Mouse (Mus musculus) kidney, adult 2 months (tissue): ENCODE results near the gene Tmem191c. TPM values are rescaled to one million over a fixed set of nuclear protein-coding genes. Genes with fewer than 3 reads are reported as not detected.

Source experiments
- DNase-seq: peaks from one replicate; pipeline ENCODE4 v3.0.0; 2021
- H3K27ac ChIP-seq: fragments of 200-500 bp; 2 replicates; pipeline ENCODE4 v1.5.1; 2012; ENCODE audit warnings: low read depth, low read length, control low read depth, inconsistent platforms; ENCODE audit not compliant: insufficient read depth
- H3K27me3 ChIP-seq: fragments of 200-500 bp; replicated peaks from 2 replicates; pipeline ENCODE4 v1.6.1; 2012; ENCODE audit warnings: mild to moderate bottlenecking, moderate library complexity, low read length, inconsistent platforms; ENCODE audit not compliant: control insufficient read depth, insufficient read depth
- H3K36me3 ChIP-seq: fragments of 200-500 bp; 2 replicates; pipeline ENCODE4 v1.6.1; 2012; ENCODE audit warnings: mild to moderate bottlenecking, moderate library complexity, low read length, inconsistent platforms; ENCODE audit not compliant: control insufficient read depth, insufficient read depth
- H3K4me1 ChIP-seq: fragments of 200-500 bp; 2 replicates; pipeline ENCODE4 v1.6.1; 2011; ENCODE audit warnings: low read length; ENCODE audit not compliant: control insufficient read depth, insufficient read depth
- H3K4me3 ChIP-seq: fragments of 200-500 bp; 2 replicates; pipeline ENCODE4 v1.5.1; 2011; ENCODE audit warnings: mild to moderate bottlenecking, low read depth, low read length, control low read depth; ENCODE audit not compliant: insufficient read depth
- CTCF ChIP-seq: fragments of 200-500 bp; conservative IDR thresholded peaks from 2 replicates; pipeline ENCODE4 v1.5.1; 2011; ENCODE audit warnings: low read depth, mild to moderate bottlenecking, control low read depth, low read length, moderate library complexity, mixed read lengths; ENCODE audit not compliant: insufficient read depth, insufficient read length
- POLR2A ChIP-seq: fragments of 200-500 bp; IDR thresholded peaks from one replicate; pipeline ENCODE4 v1.6.1; 2011; ENCODE audit warnings: low read depth, low read length, control low read depth
- WGBS: fragments of 180-500 bp; shearing (Covaris S2); methylation state at CpG from one replicate; pipeline ENCODE4 v1.1.7; 2018; 5-methylcytosine and 5-hydroxymethylcytosine counted together
- polyA plus RNA-seq: library from polyadenylated mRNA; depleted of rRNA; stranded (reverse); fragments of >200 nt; gene quantifications from 2 replicates; pipeline ENCODE4 v1.2.3, GENCODE M21; 2012

Tmem191c gene
- polyA plus RNA-seq, 1 experiment = 7.7 TPM

DNA sequence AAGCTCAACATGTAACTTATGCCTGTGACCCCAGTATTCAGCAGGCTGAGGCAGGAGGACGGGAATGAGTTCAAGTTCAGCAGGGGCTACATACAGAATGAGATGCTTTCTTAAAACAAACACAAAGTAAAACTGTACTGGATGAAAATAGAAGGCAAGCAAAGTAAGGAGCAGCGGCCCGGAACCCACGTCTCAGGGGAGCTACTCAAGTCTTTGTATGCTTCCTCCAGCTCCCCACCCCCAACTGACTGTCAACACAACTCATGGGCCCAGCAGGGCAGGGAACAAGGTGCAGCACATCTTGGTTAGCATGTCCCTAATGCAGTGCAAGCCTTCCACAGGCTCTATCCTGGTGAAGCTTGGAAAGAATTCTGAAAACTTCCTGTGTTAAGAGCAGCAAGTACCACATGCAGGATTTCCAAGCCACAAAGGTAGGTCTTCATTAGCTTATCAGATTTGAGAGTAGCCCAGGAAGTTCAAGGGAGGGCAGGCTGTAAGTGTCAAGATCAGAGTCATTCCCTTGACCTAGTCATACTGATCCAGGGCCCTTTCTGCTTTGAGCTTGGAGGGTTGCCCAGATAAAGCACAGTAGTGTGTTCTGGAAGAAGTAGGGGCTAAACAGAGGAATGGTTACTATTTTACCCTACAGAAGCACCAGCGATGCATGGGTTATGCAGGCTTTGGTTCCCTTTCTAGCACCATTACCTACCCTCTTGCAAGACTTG lies 27.8 kb downstream of the Tmem191c start:
- TF ChIP-seq POLR2A = no peak
- no peak for TF ChIP-seq CTCF
- Histone ChIP-seq H3K4me3 (no peak overlapping the region), H3K27me3 (no peaks in the 10 kb centered on the region), H3K36me3 (peaks cover 1% of the 10 kb centered on the region), H3K27ac (no peak overlapping the region), H3K4me1 (no peaks in the 10 kb centered on the region)
- DNase-seq = no peak
- WGBS = 88% methylated on average over 5 of the region's 5 CpGs

DNA sequence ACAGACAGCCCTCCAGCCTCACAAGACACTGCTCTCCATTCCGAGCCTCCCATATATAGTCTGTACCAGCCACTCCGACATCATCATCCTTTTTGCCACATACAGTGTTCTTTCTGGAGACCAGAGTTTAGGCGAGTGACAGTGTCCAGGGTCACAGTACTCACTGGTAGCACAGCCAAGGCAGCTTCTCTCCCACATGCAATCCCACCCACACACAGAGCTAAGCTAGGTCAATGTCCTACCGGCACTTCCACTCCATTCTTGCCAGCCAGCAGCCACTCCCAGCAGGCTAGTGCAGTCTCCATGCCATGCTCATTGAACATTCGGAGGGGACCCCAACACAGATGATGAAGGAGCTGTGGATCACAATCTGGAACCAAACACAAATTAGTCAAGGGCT lies 31.6 kb downstream of the Tmem191c start:
- H3K27ac ChIP-seq = no peak overlapping the region
- peaks cover 5% of the 10 kb centered on the region for H3K36me3 ChIP-seq

DNA sequence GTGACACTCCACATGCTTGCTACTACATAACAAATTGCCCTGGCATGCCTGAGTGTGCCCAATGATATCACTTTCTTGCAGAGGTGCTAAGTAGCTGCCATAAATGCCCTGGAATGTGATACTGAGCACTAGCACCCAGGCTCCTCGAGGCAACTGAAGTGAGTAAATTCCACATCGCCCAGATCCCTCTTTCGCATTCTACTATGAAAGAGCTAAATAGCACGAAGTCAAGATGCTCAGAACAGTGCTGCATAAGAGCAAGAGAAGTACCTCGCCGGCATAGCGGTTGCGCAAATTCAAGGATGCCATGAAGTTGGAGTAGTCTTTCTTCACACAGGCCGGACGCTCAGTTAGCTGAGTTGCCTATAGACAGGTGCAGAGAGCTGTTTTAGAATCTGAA lies 33.2 kb downstream of the Tmem191c start:
- Histone ChIP-seq H3K27ac (no peak overlapping the region), H3K4me1 (no peaks in the 10 kb centered on the region), H3K36me3 (peaks cover 7% of the 10 kb centered on the region), H3K4me3 (no peak overlapping the region), H3K27me3 (no peaks in the 10 kb centered on the region)
- TF ChIP-seq POLR2A = no peak
- no peak for DNase-seq
- 89% methylated on average over 10 of the region's 10 CpGs for WGBS

More for the DNA sequence above, 31.6 kb downstream of the Tmem191c start:
- Histone ChIP-seq H3K4me1 (no peaks in the 10 kb centered on the region), H3K4me3 (no peak overlapping the region), H3K27me3 (no peaks in the 10 kb centered on the region)
- TF ChIP-seq POLR2A (no peak), CTCF (no peak)
- DNase-seq = no peak
- WGBS = 91% methylated on average over 5 of the region's 5 CpGs

DNA sequence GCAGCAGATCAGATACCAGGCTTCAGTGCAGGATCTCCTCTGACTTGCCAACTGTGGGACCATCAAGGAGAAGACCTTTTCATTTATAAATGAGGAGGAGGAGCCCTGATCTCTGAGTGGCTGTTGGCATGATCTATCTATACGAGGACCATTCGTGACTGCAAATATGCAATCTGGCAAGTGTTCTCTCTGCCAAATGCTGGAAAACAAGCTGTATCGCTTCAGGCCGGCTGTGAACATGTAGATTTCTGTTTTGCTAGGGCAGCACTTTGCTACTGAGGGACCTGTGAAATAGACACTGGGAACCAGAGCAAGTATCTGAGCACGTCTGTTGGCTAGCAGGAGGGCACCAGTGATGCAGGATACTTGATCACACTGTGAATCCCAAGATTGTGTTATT lies 36.7 kb downstream of the Tmem191c start:
- WGBS = 94% methylated on average over 5 of the region's 5 CpGs
- no peak overlapping the region for H3K27ac ChIP-seq
- H3K4me1 ChIP-seq = no peaks in the 10 kb centered on the region
- H3K36me3 ChIP-seq = peaks cover 12% of the 10 kb centered on the region
- no peak overlapping the region for H3K4me3 ChIP-seq
- TF ChIP-seq POLR2A (no peak), CTCF (no peak)
- no peaks in the 10 kb centered on the region for H3K27me3 ChIP-seq
- DNase-seq = no peak

DNA sequence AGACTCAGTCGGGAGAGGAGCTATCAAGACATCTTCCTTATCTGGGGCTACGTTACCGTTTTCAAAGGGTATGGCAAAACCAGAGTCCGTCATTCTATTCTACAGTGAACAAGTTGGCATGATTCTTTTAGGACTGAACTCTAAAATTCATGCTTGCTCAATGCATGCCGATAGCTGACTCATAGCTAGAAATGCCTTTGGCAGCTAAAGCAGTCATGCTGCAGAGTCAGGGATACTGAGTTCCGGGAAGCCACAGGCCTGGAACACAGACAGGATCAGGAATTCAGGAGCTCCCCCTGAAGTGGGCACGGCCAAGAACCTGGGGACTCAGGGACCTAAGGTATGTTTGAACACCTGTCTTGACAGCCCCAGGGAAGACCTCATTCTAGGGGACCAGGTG lies 40.7 kb downstream of the Tmem191c start:
- Histone ChIP-seq H3K27me3 (no peaks in the 10 kb centered on the region), H3K4me3 (no peak overlapping the region), H3K36me3 (peaks cover 11% of the 10 kb centered on the region), H3K4me1 (no peaks in the 10 kb centered on the region), H3K27ac (no peak overlapping the region)
- TF ChIP-seq POLR2A (no peak), CTCF (no peak)
- DNase-seq = no peak
- WGBS = 95% methylated on average over 7 of the region's 7 CpGs

DNA sequence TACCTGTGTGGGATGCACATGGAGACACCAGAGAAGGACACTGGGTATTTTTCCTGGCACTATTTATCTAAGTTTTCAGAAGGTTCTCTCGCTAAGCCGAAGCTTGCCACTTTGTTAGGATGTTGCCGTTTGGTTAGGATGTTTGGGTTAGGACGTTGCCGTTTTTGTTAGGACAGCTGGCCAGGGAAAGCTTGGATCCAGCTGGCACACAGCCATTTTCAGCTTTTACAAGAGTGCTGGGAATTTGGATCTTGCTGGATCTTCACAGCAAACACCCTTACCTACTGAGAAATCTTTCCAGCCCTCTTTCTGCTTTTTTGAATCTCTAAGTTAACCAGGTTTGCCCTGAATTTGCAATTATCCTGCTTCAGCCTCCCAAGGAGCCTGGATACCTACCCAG lies 45.6 kb downstream of the Tmem191c start:
- Histone ChIP-seq H3K36me3 (peaks cover 15% of the 10 kb centered on the region), H3K4me3 (no peak overlapping the region), H3K4me1 (no peaks in the 10 kb centered on the region), H3K27me3 (no peaks in the 10 kb centered on the region), H3K27ac (no peak overlapping the region)
- no peak for DNase-seq
- TF ChIP-seq POLR2A = no peak
- TF ChIP-seq CTCF = no peak
- WGBS = 67% methylated on average over 5 of the region's 5 CpGs

DNA sequence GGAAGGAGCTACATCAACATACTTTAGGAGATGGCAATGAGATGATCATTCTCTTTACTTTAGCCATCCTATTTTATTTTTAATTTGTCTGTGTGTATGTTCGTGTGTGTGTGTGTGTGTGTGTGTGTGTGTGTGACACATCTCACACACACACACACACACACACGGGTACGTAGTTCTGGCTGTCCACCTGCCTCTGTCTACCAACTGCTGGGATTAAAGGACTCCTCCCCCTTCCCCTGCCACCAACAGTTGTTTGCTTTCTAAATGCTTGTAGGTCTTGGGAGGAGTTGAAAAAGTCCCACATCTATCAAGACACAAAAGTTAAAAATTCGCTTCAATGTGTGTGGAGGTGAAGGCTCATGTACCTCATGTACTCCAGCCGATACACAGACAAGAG lies 48.9 kb downstream of the Tmem191c start:
- no peaks in the 10 kb centered on the region for H3K27me3 ChIP-seq
- no peaks in the 10 kb centered on the region for H3K4me1 ChIP-seq
- no peak for DNase-seq
- TF ChIP-seq CTCF (no peak), POLR2A (no peak)
- 89% methylated on average over 5 of the region's 5 CpGs for WGBS
- H3K36me3 ChIP-seq = peaks cover 12% of the 10 kb centered on the region
- H3K4me3 ChIP-seq = no peak overlapping the region
- no peak overlapping the region for H3K27ac ChIP-seq
